Mouse (Mus musculus) heart, postnatal 36 days (tissue): ENCODE measurements at regions not wholly inside any gene's neighbourhood (a gene's known extent, or its start where the extent isn't known, plus 50 kb on each side); places are given as distances from the start of the nearest gene placed in this dataset.
A peak's percentile ranks its signal among the peaks of the same experiment; 100 is the strongest.

Experiments
- DNase-seq, 2 experiments: peaks; one replicate each; pipeline ENCODE4 v3.0.0; 2021 to 2022
- intact Hi-C: fragments of 180-260 bp; cut with DNase I; formaldehyde crosslinking; loops from one replicate; pipeline ENCODE4 v1.15.1; 2025

GRCm38 (mm10) chr1:147237565-147237964 lies 743.0 kb downstream of the Brinp3 start:
- no peak for DNase-seq
- intact Hi-C loops = no loop called here

DNA sequence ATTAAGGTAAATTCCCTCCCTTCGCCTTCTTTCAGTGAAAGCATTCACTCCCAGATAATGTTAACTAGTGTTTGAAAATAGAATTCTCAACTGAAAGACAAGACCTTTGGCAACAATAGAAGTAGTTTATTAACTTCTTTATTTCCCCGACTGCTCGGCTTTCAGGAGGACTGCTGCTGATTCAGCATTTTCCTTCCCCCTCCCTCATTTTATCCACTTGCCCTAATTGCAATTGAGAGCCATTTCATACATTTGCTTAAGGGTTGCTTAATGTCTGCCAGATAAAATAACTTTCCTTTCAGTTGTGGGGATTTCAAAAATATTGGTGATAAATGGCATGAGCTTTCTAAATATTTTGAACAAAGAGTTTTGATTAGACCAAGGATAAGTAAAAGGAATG lies 744.5 kb downstream of the Brinp3 start:
- no peak for DNase-seq
- intact Hi-C loops = no loop called here

DNA sequence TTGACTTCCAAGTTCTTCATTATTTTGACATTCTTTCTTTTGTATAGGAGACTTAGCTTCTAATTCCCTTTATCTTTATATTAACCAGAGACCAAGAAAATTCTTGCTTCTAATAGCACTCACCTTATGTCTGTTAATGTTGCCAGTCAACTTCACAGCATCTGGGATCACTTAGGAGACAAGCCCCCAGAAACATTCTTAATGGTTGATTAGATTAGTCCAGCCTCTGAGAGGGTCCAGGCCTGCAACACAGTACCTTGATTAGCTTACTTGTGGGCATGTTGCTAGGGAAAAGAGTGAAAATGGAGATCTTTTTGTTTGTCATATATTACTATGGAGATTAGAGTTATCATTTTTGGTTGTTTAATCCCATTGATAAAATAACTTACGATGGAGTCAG lies 778.8 kb downstream of the Brinp3 start:
- no peak for DNase-seq
- intact Hi-C loops = no loop called here

DNA sequence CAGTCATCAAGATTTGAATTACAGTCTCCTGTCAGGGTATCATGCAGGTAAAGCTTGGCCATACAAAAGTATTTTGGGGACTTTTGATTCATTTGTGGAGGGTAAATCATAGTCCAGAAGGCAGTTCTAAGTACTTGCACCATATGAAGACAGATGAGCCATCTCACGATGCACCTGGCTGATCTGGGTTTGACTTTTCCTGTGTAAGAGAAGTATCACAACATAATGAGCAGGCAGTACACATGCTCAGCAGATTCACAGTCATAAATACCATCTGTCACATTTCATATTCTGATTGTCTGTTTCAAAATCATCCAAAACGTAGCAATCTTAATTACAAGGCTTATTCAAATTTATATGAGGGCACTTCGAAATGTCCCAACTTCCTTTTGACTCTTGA lies 796.6 kb downstream of the Brinp3 start:
- intact Hi-C loops = no loop called here

GRCm38 (mm10) chr1:147309246-147309645 lies 814.7 kb downstream of the Brinp3 start:
- intact Hi-C loops = no loop called here
- peak in 1 of 2 experiments; percentile 2 for DNase-seq

More for the DNA sequence above, 796.6 kb downstream of the Brinp3 start:
- DNase-seq = no peak

GRCm38 (mm10) chr1:147343276-147343953 lies 848.9 kb downstream of the Brinp3 start:
- peak; percentile 24 to 43 for DNase-seq
- intact Hi-C loops = no loop called here

DNA sequence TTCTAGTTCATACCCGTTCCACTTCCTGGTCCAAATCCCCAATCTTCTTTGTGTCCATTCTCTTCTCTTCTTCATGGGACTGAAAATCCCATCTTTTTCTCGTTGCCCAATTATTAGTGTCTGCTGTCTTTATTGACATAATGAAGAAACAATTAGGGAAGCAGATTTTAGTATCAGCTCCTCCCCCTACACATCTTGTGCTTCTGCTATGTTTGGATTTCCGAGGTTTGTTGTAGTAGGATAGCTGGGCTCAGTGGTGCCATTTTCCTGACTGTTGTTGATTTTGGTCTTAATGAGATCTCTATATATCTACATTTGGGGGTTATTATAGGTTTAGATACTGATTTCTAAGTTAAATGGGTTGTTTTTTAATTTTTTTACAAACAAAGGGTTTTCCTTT lies 849.5 kb downstream of the Brinp3 start:
- intact Hi-C loops = no loop called here
- no peak for DNase-seq
